Mouse (Mus musculus): ENCODE measurements around the gene Negr1.

DNA sequence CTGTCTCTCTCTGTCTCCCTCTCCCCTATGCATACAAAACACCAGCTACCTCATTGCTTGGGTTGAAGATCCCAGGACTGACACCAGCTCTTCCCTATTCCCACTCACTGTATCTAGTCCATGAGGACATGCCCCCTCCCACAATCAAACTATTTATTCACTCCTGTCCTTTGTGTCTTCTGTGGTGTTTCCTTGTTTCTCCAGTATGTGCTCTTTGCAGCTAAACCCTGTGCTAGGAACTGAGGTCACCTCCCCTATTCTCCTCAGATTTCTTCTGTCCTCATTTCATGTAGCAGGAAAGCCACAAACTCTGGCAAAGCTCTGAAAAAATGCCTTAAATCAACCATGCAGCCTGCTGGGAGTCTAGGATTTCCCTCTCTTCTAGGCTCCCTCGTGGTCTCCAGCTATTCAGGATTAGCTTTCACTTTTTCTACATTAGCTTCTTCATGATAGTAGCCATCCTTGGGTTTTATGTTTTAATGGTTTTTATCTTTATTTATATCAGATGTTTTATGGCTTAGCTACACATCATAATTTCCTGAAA, 222.8 kb downstream of the Negr1 start:
- TF ChIP-seq CTCF (IDR thresholded peaks at IDR 0.05; ENCODE audit: extremely low read depth, insufficient read depth, low read length) (no peak), POLR2A (IDR thresholded peaks at IDR 0.05; ENCODE audit: extremely low read depth, insufficient read depth, low read length) (no peak)
